Mouse (Mus musculus): ENCODE data around the gene Tro.

Gene Tro

DNA sequence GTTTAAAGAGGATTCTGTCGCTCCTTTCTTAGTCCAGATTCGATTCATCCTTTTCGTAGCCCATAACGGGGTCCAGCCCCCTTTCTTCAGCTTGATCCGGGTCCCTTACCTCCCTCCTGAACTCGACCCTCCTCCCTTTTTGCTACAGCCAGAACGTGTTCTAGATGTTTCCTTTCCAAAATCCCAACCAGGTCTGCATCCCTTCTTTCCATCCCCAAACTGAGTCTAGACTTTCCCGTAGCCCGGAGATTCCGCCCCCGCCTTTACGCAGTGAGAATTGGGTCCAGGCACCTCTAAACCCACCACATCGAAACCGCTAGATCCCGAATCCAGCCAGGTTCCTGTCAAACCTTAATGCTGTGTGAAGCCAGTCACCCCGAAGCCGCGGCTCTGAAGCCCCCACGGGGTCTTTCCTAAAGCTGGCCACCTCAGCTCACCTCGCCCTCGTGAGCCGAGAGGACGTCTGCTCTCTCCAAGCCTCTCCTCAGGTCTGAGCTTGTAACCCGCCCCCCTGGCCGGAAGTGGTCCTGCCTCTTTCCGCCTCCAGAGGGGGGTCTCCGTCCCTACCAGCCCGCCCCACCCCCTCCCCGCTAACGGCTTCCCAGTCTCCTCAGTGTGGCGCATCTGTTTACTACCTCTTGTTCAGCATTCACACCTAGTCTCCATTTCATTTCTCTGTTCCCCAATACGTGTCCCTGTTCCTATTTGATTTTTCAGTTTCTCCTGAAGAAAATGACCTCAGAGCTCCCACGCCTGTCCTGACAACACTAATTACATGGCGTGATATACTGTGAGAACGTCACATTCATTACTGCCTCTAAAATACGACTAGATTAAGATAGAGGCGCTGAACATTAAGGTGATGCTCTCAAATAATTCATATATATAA is at the start of gene Tro:
Gene Tro, minus strand, starts transcription at position 676 of the 889 bp plus-strand sequence.
- DNase-seq (ENCODE audit: low spot score in 2 of 2) = no peak

DNA sequence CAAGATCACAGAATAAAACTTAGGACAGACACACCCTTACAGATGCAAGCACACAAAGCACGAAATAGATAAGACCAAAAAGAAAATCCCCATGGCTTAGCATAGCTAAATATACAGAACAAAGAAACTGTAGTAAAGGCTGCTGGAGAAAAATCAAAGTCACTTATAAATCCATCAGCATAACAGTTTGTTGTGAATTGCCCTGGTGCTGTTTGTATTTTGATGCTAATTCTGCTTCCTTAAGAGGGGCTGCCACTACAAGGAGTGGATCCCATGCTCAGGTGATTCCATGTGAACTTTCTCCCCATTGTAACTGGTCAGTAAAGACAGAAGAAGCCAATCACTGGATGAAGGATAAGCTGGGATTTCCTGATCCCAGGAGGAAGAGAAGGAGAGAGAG is 20.1 kb upstream of the Tro start:
- no peak for DNase-seq (ENCODE audit: low spot score in 2 of 2)

DNA sequence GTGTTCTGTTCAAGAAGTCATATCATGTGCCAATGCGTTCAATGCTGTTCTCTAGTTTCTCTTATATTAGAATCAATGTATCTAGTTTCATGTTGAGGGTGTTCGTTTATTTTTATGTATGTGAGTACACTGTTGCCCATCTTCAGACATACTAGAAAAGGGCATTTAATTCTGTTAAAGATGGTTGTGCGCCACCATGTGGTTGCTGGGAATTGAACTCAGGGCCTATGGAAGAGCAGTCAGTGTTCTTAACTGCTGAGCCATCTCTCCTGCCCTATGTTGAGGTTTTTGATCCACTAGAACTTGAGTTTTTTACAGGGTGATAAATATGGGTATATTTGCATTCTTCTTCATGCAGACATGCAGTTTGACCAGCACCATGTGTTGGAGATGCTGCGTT is 5.4 kb upstream of the Tro start:
- no peak for DNase-seq (ENCODE audit: low spot score in 2 of 2)

DNA sequence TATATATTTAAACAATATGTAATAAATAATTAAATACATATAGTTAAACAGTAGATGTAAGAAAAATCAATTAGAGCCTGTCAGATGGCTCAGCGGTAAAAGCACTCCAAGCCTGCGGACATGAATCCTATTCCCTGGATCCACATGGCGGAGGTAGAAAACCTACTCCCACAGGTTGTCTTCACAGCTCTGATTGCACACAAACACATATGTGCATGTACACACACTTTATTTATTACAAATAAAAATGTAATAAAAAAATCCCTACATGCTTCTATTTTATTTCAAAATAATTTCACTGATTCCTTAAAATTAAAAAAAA is 375 bp upstream of the Tro start:
- DNase-seq (ENCODE audit: low spot score in 2 of 2) = no peak

DNA sequence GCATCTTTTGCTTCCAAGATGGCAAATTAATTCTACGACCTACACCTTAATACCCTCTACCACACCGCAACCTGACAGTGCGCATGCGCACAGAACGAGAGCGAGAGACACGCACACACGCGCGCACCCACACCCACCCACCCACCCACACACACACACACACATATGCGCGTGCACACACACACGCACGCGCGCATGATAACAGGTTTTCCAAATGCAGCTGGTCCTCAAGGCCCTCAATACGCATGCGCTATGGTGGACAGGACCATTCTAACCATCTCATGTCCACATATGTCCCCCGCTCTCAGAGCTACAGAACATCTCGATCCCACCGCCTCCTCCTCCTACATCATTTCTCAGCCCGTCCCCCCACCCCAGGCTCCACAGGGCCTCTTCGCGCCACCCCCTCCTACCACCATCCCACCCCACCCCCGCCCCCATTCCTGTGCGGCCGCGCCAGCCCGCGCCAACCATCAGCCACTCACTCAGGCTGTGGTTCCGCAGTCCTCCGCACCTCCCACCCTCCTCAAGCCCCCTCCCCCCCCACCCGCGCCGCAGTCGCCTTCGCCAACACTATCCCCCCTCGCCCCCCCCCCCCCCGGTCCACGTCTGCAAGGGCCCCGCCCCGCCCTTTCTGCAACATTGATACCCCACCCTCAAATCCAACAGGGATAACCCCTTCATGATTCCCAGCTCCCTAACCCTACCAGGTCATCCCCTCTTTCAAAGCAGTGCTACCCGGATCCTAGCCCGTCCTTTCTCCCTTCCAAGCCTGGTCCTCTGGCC is 1.1 kb downstream of the Tro start:
- DNase-seq (ENCODE audit: low spot score in 2 of 2) = no peak

DNA sequence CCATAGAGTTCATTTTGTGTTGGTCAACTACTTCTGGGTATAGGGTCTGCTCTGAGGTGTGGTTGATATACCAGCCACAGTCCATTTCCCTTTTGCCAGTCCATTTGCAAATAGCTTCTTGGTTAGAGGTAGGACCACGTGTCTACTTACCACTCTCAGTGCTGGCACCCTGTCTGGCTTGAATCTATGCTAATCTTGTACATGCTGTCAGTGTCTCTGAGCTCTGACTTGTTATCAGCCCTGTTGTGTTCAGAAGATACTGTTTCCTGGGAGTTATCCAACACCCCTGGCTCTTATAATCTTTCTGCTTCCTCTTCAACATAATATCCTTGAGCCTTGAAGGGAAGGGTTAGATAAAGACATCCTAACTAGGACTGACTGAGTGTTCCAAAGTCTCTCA is 21.0 kb downstream of the Tro start:
- DNase-seq (ENCODE audit: low spot score in 2 of 2) = no peak

DNA sequence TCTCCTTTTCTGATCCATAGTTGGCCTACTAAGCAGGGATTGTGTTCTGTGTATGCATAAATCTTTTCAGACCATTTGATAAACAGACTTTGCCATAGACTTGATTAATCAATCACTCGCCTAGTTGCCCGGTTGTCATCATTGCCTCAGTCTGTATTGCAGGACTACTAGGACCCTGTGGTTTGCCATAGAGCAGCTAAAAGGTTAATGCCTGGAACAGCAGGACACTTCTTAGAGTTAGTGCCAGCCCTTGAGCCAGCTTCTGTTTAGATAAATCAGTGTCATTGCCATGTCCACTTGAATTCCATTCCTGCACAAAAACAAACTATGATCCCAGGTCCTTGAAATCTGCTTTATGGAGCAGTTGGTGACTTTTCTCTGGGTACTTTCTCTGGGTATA is 58.5 kb downstream of the Tro start:
- DNase-seq (ENCODE audit: low spot score in 2 of 2) = no peak
